Mouse (Mus musculus): ENCODE data around the gene 4933414I15Rik.

GRCm38 (mm10) chr11:50931451-50931866, 12.1 kb downstream of the 4933414I15Rik start, which contains the start of gene Zfp354b:
- TF ChIP-seq EP300 (IDR thresholded peaks at IDR 0.05) = no peak
- no peak for TF ChIP-seq CTCF (IDR thresholded peaks at IDR 0.05)
